Mouse (Mus musculus) thymus, postnatal 0 days (tissue): ENCODE data around the gene Olfr1344. TPM values are rescaled to one million over a fixed set of nuclear protein-coding genes. Genes with fewer than 3 reads are reported as not detected.
"Not testable (repeated sequence)": the region's sequence is repeated elsewhere in the genome, so short reads cannot be mapped to it uniquely, and the experiment has no call there.

Experiments used
- DNase-seq: peaks from one replicate; pipeline ENCODE4 v3.0.0-alpha.2; 2015; ENCODE audit warnings: low spot score
- polyA plus RNA-seq: library from polyadenylated mRNA; unstranded; fragments of >200 nt; fragmentation: Nextera tagmentation; extraction: Ambion mirVana; gene quantifications from 2 replicates; pipeline ENCODE4 v1.2.1, GENCODE M21; 2015

Olfr1344 gene
- polyA plus RNA-seq, result not detected in 2 replicates

DNA sequence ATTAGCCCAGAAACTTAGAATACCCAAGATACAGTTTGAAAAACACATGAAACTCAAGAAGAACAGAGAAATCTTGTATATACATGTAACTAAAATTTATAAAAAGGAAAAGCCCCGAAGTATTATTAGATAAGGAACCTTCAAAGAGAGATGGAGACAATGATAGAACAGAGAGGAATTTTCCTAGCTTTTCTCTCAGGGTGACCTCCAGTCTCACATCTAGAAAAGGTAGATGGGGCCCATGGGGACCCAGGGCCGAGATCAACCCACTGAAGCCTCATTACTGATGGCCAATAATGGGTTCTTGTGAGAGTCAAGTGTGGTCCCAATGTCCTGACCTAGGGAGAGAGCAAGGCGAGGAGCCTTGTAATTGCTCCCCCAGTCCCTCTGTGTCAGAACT is at the start of gene Olfr1344:
TSS of gene Olfr1344 (plus strand) at position 301 of the 400 bp plus-strand sequence.
- no peak for DNase-seq

DNA sequence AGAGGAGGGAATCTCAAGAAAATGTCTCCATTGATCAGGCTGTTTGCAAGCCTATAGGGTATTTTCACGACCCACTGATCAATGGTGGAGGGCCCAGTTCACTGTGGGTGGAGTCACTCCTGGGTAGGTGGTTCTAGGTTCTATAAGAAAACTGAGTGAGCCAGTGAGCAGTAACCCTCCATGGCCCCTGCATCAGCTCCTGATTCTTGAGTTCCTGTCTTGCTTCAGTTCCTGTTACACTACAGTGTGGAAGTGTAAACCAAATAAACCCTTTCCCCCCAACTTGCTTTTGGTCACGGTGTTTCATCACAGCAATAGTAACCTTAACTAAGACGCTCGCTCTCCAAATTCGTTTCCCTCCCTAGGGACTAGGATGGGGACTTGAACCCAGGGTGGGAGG is 49.5 kb upstream of the Olfr1344 start:
- DNase-seq, result no peak

DNA sequence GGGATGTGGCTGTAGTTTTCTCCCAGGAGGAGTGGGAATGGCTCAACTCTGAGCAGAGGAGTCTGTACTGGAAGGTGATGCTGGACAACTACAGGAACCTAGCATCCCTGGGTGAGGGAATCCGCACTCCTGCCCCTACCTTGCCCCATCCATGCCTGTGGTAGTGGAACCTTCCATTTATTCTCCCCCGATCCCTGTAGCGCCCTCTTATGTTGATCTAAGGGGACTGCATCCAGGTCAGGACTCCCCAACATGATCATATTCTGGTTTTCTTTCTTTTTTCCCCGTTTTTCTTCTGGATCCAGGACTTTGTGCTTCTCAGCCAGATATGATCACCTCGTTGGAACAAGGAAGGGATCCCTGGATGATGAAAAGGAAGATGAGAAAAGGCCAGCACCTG is 49.0 kb upstream of the Olfr1344 start:
- DNase-seq, result no peak

DNA sequence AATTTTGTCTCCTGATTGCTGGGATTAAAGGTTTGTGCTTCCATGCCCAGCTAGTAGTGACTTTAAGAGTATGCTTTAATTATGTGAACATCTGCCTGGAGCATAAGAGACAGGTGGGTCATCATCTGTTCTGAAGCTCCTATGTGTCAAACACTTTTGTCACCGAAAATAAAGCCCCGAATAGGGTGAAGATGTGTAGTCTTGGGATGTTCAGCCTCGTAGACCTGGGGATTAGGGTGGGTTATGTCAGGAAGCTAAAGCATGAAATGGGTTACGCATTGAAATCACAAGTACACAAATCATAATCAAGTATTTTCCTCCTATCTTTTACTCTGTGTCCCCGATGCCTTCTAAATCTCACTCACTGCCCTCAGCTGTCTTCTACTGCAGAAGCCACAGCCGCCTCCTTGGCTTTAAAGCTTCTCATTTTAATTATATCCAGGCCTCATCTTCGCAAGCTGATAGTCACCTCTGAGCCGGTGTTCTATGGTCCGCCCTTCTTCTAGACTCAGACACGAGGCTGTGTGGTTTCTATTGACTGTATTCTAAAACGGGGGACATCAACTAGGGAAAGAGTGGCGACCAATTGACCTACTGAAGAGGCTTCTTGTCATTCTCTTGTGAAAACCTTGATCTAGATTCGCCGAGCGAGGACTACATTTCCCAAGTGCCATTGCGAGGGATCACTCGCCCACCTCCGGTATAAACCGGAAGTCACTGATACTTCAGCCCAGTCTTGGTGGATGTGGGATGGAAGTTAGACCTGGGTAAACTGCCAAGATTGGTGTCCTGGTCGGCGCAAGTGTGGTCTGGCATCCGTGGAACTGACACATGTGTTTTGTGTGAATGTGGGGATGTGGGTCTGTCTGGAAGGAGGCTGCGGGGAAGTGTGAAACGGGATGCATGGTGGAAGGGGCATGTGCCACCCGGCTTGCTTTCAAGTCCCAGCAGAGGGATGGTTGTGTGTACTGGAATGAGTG is 40.2 kb upstream of the Olfr1344 start, which contains the start of gene Smim17:
TSS of gene Smim17 (plus strand) at position 720 of the 980 bp plus-strand sequence.
- DNase-seq, result peak; percentile 55

DNA sequence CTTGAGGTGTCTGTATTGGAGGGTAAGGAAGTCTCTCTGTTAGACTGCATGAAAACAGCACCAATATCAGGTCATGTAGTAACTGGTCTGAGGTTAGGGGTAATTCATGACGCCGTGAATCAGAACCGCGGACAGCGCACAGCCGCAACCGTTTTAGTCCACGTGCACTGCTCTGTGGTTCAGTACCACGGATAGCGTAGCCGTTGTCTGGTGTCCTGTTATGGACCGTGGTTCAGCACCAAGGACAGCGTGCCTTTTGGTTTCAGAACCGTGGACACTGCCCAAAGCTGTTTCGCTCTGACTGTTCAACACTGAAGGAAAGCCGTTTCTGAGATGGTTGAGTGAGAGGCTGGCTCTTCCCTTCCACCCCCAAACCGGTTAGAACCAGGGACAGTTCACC is 28.4 kb upstream of the Olfr1344 start, which contains the start of gene Gm20715:
TSS of gene Gm20715 (plus strand) at position 235 of the 400 bp plus-strand sequence.
- DNase-seq, result peak; percentile 84

DNA sequence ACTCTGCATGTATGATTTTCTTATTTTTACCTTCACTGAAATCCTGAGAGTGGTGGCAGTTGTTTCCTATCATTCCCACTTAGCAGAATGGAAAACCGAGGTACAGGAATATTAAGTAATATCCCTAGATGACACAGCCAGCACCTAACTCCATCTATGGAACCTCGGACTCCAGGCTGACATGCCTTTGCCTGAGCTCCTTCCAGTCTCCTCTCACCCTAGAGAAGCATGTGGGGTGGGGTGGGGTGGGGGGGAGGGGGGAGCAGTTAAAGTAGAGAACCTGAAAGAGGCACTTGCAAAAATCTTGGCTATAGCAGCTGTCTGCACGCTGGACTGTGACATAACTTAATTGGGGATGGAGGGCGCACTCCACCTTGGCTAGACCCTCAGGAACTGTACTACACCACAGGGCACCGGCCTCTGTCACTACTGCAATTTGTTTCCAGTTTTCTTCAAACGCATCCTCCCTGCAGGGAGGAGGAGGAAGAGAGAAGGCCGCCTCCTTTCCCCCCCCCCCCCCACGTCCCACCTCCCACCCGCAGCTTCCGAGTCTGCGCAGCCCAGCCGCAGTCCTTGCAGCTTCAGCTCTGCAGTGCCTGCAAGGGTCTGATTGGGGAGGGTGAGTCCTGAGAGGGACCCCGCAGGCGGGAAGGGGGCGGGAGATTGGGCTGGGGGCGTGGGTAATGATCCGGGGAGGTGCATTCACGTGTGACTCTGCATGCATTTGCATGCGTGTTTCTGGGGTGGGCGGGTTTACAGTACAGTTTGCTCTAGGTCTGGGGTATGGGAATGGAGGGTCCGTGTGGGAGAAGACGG is 23.7 kb upstream of the Olfr1344 start:
- no peak for DNase-seq

DNA sequence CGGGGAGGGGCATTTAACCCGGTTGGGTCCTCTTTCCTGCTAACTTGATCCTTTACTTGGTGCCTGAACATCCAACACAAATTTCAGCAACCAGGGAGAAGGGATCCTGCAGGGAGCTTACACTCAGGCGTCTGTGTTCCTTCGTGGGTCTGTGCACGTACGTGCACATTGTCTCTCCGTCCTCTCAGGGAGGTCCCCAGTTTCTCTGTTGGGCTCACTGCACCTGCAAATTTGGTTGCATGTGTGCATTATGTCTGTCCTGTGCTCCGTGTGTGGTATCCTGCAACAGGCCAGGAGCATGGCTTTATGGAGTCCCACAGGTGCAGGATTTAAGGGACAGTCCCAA is 23.1 kb upstream of the Olfr1344 start:
- DNase-seq, result no peak

DNA sequence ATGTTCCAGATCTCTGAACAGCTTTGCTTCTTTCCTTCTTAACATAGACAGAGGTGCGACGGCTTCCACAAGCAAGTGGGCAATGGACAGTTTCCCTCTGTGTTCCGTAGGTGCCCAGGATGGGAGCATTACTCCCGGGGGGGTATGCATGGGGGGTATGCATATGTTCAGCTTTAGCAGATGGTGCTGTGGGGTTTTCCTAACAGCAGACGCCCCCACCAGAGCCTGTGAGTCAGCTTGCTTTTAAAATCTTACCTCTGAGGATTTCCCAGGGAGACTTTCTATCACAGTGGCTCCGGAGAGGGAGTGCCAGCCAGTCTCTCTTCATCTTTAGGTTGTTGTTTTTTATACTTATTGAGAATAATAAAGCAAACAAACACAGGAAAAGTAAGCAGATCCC is 18.6 kb upstream of the Olfr1344 start:
- DNase-seq, result no peak

DNA sequence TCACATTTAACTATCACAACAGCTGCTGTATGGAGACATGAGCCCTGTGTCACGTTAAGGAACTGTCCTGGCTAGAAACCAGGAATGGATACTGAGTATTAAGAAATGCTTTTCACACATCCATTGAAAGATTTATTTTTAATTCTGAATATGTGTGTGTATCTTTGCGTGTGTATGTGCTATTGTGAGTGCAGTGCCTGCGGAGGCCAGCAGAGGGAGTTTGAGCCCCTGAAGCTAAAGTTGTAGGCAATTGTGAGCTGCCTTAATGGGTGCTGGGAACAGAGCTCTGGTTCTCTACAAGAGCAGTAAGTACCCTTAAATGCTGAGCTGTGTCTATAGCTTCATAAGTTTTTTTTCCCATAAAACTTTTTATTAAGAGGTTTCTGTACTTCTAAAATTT is 9.1 kb upstream of the Olfr1344 start:
- DNase-seq, result no peak

DNA sequence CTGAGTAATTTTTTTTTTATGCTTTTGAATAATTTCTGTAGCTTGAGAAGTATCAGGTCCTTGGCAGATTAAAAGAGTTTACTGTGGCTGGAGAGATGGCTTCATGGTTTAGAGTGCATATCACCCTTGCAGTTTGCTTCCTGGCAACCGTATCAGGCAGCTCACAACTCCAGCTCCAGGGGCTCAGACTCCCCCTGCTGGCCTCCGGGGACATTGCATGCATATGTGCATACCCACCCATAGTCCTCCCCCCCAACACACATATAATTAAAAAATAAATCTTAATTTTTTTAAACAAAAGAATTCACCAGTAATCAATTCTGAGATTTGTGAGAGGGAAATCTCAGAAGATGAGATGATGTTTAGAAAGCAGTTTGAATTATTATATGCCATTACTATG is 8.1 kb upstream of the Olfr1344 start:
- DNase-seq, result peak; percentile 39

DNA sequence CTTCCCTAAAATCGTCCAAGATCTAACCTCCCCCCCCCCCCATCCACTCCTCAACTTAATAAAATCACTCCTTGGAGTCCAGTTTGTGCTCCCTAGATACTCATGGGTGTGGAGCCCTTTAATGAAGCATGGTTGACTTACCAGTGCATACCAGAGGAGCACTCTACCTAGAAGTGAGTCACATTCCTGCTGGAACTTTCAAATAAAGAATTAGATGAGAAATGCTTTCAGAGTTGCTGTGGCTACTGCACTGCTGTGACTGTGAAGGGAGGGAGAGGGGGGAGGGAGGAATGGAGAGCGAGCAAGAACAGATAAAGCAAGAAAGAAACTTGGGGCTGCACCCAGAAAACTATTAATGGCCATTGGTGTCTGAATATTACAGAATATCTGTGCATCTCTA is 2.7 kb downstream of the Olfr1344 start:
- DNase-seq, result no peak

DNA sequence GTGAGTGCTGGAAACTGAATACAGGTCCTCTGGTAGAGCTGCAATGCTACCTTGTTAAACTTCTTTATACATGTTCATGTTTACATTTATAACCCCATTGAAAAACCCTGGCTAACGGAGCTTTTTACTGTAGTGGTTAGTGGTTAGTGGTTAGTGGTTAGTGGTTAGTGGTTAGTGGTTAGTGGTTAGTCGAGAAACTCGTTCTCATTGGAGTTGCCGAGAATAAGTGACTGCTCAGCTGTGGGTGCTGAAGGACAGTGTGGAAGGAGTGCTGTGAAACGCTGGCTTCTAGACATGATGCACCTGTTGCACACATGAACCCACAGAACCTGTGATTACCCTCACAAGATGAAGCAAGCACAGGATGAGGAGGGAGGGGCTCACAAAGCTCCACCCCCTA is 9.3 kb downstream of the Olfr1344 start:
- DNase-seq, result no peak

DNA sequence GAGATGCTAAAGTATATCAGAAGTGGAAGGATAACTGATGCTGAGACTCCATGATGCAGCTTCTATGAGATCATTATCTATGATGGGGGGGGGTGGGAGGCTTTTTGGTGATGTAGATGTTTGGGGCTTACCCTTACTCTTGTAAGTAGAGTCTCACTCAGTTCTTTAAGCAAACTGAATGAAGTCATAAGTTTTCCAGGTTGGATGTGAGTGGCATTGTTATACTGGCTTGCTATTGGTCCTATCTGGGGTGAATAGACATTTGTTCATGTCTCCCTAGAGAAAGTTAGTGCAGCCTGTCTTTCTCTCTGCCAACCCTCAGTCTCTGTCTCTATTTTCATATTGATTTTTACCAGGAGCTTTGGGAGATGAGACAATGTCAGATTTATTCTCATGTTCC is 17.4 kb downstream of the Olfr1344 start, which contains the start of gene Olfr1336:
TSS of gene Olfr1336 (plus strand) at position 301 of the 400 bp plus-strand sequence.
- DNase-seq, result no peak

DNA sequence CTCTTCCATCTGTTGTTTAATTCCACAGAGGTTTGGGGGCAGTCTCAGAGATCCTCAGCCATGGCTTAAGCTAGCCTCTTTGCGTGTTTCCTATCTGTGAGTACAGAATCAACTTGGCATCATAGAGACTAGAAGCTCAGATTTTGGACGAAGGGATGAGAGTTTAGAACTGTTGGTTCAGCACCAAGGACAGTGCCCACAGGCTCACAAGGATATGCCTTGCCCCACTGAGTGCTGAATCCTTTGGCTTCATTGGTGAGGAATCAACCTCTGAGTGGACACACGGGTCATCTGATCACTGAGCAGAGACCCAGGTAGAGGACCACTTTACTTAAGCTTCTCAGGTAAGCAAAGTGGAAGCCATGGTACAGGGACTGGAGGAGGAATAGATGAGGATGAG is 17.9 kb downstream of the Olfr1344 start:
- DNase-seq, result no peak

DNA sequence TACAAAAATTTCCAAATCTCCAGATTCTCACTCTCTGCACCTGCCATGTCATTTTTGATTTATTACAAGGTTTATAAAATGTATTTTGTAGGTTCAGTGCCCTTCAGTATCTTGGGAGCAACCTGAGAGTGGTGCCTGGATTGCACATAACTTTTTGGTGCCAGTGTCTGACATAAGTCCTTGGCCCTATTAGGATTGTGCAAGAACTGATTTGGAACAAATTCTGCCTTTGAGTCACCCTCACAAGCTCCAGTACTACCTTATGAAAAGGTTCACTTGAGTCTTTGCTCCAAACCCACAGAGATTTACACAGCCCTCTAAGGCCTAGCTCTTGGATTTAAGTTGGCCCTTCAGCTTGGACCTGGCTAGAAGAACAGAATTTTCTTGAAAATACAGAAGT is 28.5 kb downstream of the Olfr1344 start, which contains the start of gene Olfr1346:
TSS of gene Olfr1346 (plus strand) at position 151 of the 400 bp plus-strand sequence.
- DNase-seq, result no peak

DNA sequence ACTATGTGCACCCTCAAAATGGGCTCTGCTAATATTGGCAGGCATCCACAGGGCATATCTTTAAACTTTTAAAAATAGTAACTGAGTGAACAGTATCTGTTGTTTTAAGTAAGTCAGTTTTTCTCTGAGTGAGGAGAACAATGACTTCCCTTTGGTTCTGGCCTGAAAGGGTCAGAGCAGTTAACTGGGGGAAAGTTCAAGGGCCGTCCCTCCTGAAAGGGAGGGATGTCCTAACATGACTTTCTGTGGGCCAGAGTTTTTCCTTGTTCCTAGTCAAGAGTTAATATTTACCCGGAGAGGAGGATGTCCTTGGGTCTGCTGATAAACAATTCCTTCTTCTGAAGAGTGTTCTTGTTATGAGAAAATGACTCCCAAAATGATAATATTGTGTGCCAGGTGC is 39.1 kb downstream of the Olfr1344 start:
- DNase-seq, result not testable (repeated sequence)

DNA sequence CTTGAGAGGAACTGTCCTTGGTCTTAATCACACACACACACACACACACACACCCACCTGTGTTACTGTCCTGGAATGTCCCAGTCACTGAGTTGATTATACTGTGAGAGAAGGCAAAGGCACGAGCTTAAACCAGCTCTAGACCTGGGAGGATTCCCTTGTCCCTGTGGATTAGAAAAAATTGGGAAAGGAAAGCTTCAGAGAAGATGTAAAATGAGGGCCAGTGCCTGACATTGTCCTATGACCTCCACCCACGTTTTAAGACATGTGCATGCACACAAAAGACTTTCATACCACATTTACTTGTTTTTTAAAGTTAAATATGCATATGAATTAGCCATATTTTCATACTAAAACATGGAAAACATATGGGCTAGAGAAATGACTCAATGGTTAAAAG is 48.4 kb downstream of the Olfr1344 start, which contains the start of gene Olfr5:
TSS of gene Olfr5 (minus strand) at position 101 of the 400 bp plus-strand sequence.
- no peak for DNase-seq
